Mouse (Mus musculus) kidney, adult 18-20 months (tissue): Measurements from ENCODE around the gene Arxes2.

Experiments used
- DNase-seq: peaks from one replicate; pipeline ENCODE4 v3.0.0; 2021

The Arxes2 gene

GRCm38 (mm10) chrX:136043726-136044125 is 50.1 kb downstream of the Arxes2 start:
- no peak for DNase-seq
